Mouse (Mus musculus) liver, adult 2 months (tissue): ENCODE results near the gene Arsg. TPM values are rescaled to one million over a fixed set of nuclear protein-coding genes. Genes with fewer than 3 reads are reported as not detected.

Experiments
- DNase-seq: peaks from one replicate; pipeline ENCODE4 v3.0.0-alpha.2; 2011; ENCODE audit warnings: low read depth, low spot score; ENCODE audit errors: extremely low read depth
- H3K27ac ChIP-seq: fragments of 200-500 bp; replicated peaks from 2 replicates; pipeline ENCODE4 v1.5.1; 2012; ENCODE audit warnings: low read depth, mild to moderate bottlenecking, control low read depth, inconsistent platforms, low read length; ENCODE audit not compliant: insufficient read depth
- H3K27me3 ChIP-seq: fragments of 200-500 bp; 2 replicates; pipeline ENCODE4 v1.6.1; 2012; ENCODE audit warnings: mild to moderate bottlenecking, moderate library complexity, low read length, inconsistent platforms; ENCODE audit not compliant: control insufficient read depth, insufficient read depth
- H3K36me3 ChIP-seq: fragments of 200-500 bp; 2 replicates; pipeline ENCODE4 v1.6.1; 2012; ENCODE audit warnings: low read length, inconsistent platforms; ENCODE audit not compliant: control insufficient read depth, insufficient read depth
- H3K4me1 ChIP-seq: fragments of 200-500 bp; 2 replicates; pipeline ENCODE4 v1.6.1; 2011; ENCODE audit warnings: low read length; ENCODE audit not compliant: control insufficient read depth, insufficient read depth
- H3K4me3 ChIP-seq: fragments of 200-500 bp; 2 replicates; pipeline ENCODE4 v1.5.1; 2011; ENCODE audit warnings: low read depth, mild to moderate bottlenecking, control low read depth, low read length, moderate library complexity; ENCODE audit not compliant: insufficient read depth
- H3K79me2 ChIP-seq: fragments of 200-500 bp; 2 replicates; pipeline ENCODE4 v1.6.1; 2012; ENCODE audit warnings: inconsistent platforms, mild to moderate bottlenecking, low read length, moderate library complexity; ENCODE audit not compliant: control insufficient read depth, insufficient read depth
- H3K9ac ChIP-seq: fragments of 200-500 bp; 2 replicates; pipeline ENCODE4 v1.6.1; 2012; ENCODE audit warnings: low read depth, mild to moderate bottlenecking, control low read depth, inconsistent platforms, low read length
- CTCF ChIP-seq: fragments of 200-500 bp; IDR thresholded peaks from 2 replicates; pipeline ENCODE4 v1.5.1; 2011; ENCODE audit warnings: low read depth, low read length, control low read depth
- POLR2A ChIP-seq: fragments of 200-500 bp; IDR thresholded peaks from 2 replicates; pipeline ENCODE4 v1.6.1; 2011; ENCODE audit warnings: low read length, control low read depth; ENCODE audit not compliant: insufficient read depth; ENCODE audit errors: extremely low read depth
- WGBS: fragments of 180-500 bp; shearing (Covaris S2); methylation state at CpG from one replicate; pipeline ENCODE4 v1.1.7; 2018; 5-methylcytosine and 5-hydroxymethylcytosine counted together
- polyA plus RNA-seq: library from polyadenylated mRNA; depleted of rRNA; stranded (reverse); fragments of >200 nt; gene quantifications from 2 replicates; pipeline ENCODE4 v1.2.3, GENCODE M21; 2012
- total RNA-seq: library from RNA; depleted of rRNA; stranded (reverse); fragments of >200 nt; gene quantifications from 2 replicates; pipeline ENCODE4 v1.2.3, GENCODE M21; 2014

Arsg gene
- total and polyA plus RNA-seq, 2 experiments: 8.1 to 8.5 TPM

DNA sequence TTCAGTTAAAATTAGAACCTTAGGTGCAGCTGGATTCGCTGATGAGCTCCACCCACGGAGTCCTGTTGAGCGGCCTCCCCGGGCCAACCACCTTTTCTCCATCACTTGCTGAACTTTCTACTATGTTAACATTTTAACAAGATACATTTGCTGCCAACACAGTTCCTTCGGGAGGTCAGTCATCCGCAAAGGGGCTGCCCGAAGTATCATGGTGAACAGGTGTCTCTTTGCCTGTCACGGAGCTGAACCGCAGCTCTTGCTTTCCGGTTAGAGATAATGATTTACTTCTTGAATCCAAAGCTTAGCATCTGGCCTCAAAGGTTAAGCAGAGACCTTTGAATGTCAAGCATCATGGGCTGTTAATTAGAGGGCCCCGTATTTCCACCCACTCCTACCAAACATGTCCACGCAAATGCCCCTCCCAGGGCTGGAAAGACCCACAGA is 72.5 kb downstream of the Arsg start:
- no peaks in the 10 kb centered on the region for H3K36me3 ChIP-seq
- WGBS: 39% methylated on average over 12 of the region's 12 CpGs
- peak; percentile 26 for DNase-seq
- H3K4me1 ChIP-seq: peaks cover 21% of the 10 kb centered on the region
- H3K4me3 ChIP-seq: no peak overlapping the region
- peak overlapping the region; percentile 33 for H3K27ac ChIP-seq
- H3K27me3 ChIP-seq: no peaks in the 10 kb centered on the region
- H3K9ac ChIP-seq: peak overlapping the region; percentile 3; the same call in 1 of the 2 replicates
- H3K79me2 ChIP-seq: no peaks in the 10 kb centered on the region
- TF ChIP-seq POLR2A (no peak), CTCF (no peak)

DNA sequence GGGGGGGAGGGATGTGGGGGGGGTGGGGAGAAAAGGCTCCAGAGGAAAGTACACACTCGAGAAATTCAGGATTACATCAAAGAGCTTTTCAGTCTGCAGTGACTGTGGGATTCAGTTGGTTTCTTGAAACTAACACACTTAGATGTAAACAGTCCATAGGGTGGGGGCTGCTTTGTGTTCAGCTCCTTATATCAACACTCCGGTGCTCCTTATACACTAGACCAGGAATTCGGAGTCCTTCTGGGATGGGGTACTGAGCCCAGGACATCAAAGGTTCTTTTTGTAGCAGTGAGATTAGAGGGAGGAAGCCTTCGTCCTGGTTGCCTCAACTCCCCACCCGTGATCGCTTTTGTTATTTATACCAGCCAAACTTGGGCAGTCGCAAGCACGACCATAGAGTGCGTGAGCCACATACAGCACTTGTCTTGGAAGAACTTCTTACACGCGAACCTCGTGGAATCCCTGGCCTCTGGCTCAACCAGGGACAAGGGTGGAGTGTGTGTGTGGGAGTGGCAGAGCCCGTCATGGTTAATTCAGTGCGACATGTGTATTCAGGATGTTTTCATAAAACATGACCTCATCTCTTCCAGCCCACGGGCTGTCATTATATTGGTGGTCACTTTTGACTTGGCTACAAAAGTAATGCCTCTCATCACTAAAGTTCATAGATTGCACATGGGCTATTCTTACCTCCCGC is 73.3 kb downstream of the Arsg start:
- no peaks in the 10 kb centered on the region for H3K36me3 ChIP-seq
- H3K79me2 ChIP-seq: no peaks in the 10 kb centered on the region
- no peak for TF ChIP-seq POLR2A
- no peak for TF ChIP-seq CTCF
- no peak overlapping the region for H3K9ac ChIP-seq
- no peak overlapping the region for H3K27ac ChIP-seq
- no peak overlapping the region for H3K4me3 ChIP-seq
- no peak for DNase-seq
- H3K27me3 ChIP-seq: no peaks in the 10 kb centered on the region
- peaks cover 21% of the 10 kb centered on the region for H3K4me1 ChIP-seq
- 90% methylated on average over 16 of the region's 16 CpGs for WGBS

DNA sequence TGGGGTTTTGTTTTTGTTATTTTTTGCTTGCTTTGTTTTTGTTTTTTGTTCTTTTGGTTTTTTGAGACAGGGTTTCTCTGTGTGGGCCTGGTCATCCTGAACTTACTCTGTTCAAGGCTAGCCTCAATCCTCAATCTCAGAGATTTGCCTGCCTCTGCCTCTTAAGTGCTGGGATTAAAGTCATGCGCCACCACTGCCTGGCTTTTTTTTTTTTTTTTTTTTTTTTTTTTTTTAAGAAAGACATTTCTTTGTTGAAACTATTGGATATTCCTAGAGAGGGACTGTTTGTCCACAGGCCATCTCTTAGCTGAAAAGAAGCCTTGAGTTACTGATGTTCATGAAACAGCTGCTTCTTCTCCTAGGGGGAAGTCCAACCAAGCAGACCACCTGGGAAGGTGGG is 74.5 kb downstream of the Arsg start:
- 95% methylated on average over 1 of the region's 1 CpGs for WGBS
- TF ChIP-seq CTCF (no peak), POLR2A (no peak)
- Histone ChIP-seq H3K9ac (no peak overlapping the region), H3K27me3 (no peaks in the 10 kb centered on the region), H3K4me1 (peaks cover 21% of the 10 kb centered on the region), H3K79me2 (no peaks in the 10 kb centered on the region), H3K4me3 (no peak overlapping the region), H3K27ac (no peak overlapping the region), H3K36me3 (no peaks in the 10 kb centered on the region)
- DNase-seq: no peak

GRCm38 (mm10) chr11:109549599-109550290 is 76.6 kb downstream of the Arsg start:
- Histone ChIP-seq H3K4me3 (no peak overlapping the region), H3K4me1 (peaks cover 10% of the 10 kb centered on the region; the same call in 1 of the 2 replicates), H3K79me2 (no peaks in the 10 kb centered on the region), H3K27ac (no peak overlapping the region), H3K36me3 (no peaks in the 10 kb centered on the region), H3K27me3 (no peaks in the 10 kb centered on the region), H3K9ac (no peak overlapping the region)
- 90% methylated on average over 5 of the region's 5 CpGs for WGBS
- DNase-seq: no peak
- TF ChIP-seq CTCF (no peak), POLR2A (no peak)

GRCm38 (mm10) chr11:109553921-109554320 is 80.7 kb downstream of the Arsg start:
- no peak overlapping the region for H3K9ac ChIP-seq
- no peak overlapping the region for H3K27ac ChIP-seq
- H3K27me3 ChIP-seq: no peaks in the 10 kb centered on the region
- DNase-seq: no peak
- no peaks in the 10 kb centered on the region for H3K79me2 ChIP-seq
- H3K4me1 ChIP-seq: peaks cover 4% of the 10 kb centered on the region; the same call in 1 of the 2 replicates
- no peak overlapping the region for H3K4me3 ChIP-seq
- 92% methylated on average over 4 of the region's 4 CpGs for WGBS
- H3K36me3 ChIP-seq: no peaks in the 10 kb centered on the region
- TF ChIP-seq POLR2A (no peak), CTCF (no peak)

DNA sequence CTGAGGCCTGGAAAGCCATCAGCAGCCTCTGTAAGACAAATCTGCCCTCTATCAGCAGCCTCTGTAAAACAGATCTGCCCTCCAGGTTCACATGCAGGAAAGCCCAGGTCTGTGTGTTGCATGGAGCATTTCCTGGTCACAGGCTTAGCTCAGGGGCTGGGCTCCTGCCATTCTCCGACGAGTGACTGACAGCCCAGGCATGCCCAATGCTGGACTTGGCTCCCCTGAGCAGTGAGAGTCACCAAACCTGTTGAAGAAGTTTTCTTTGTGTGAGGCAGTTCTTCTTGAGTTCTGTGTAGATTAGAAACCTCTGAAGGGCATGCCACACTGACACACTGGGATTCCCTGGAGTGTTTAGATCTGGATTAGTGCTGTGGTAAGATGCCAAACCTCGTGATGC is 81.3 kb downstream of the Arsg start:
- Histone ChIP-seq H3K9ac (no peak overlapping the region), H3K27me3 (no peaks in the 10 kb centered on the region), H3K27ac (no peak overlapping the region), H3K4me1 (peaks cover 4% of the 10 kb centered on the region; the same call in 1 of the 2 replicates), H3K4me3 (no peak overlapping the region), H3K79me2 (no peaks in the 10 kb centered on the region), H3K36me3 (no peaks in the 10 kb centered on the region)
- no peak for DNase-seq
- WGBS: 54% methylated on average over 3 of the region's 3 CpGs
- TF ChIP-seq POLR2A: no peak
- no peak for TF ChIP-seq CTCF
